Mouse (Mus musculus) embryonic facial prominence, embryonic 14.5 days (tissue): ENCODE measurements around the gene Heatr5a. TPM values are rescaled to one million over a fixed set of nuclear protein-coding genes. Genes with fewer than 3 reads are reported as not detected.
A peak's percentile ranks its signal among the peaks of the same experiment; 100 is the strongest.

ENCODE experiments used
- ATAC-seq: fragments of 200-750 bp; cut with Nextera tagmentation; 2 replicates; pipeline ENCODE4 v1.8.0; 2017; ENCODE audit warnings: low read depth, moderate number of reproducible peaks, moderate TSS enrichment
- DNase-seq: peaks from one replicate; pipeline ENCODE4 v3.0.0-alpha.2; 2015; ENCODE audit warnings: low spot score
- H3K27ac ChIP-seq: fragments of 300-500 bp; sonication (generic); replicated peaks from 2 replicates; pipeline ENCODE4 v1.5.1; 2014; ENCODE audit warnings: low read depth, mild to moderate bottlenecking, low read length, moderate library complexity
- H3K27me3 ChIP-seq: fragments of 300-500 bp; sonication (generic); replicated peaks from 2 replicates; pipeline ENCODE4 v1.6.1; 2014; ENCODE audit warnings: low read length; ENCODE audit not compliant: control insufficient read depth, insufficient read depth
- H3K36me3 ChIP-seq: fragments of 300-500 bp; sonication (generic); 2 replicates; pipeline ENCODE4 v1.6.1; 2014; ENCODE audit warnings: low read length, mixed read lengths; ENCODE audit not compliant: control insufficient read depth, insufficient read depth
- H3K4me1 ChIP-seq: fragments of 300-500 bp; sonication (generic); 2 replicates; pipeline ENCODE4 v1.6.1; 2014; ENCODE audit warnings: antibody characterized with exemption, low read length; ENCODE audit not compliant: control insufficient read depth, insufficient read depth
- H3K4me2 ChIP-seq: fragments of 300-500 bp; sonication (generic); 2 replicates; pipeline ENCODE4 v1.6.1; 2014; ENCODE audit warnings: low read depth, mild to moderate bottlenecking, low read length, moderate library complexity, mixed read lengths
- H3K4me3 ChIP-seq: fragments of 300-500 bp; sonication (generic); 2 replicates; pipeline ENCODE4 v1.5.1; 2014; ENCODE audit warnings: low read depth, mild to moderate bottlenecking, low read length
- H3K9ac ChIP-seq: fragments of 300-500 bp; sonication (generic); 2 replicates; pipeline ENCODE4 v1.6.1; 2014; ENCODE audit warnings: low read depth, mild to moderate bottlenecking, low read length, moderate library complexity, mixed read lengths
- H3K9me3 ChIP-seq: fragments of 300-500 bp; sonication (generic); 2 replicates; pipeline ENCODE4 v1.6.1; 2016; ENCODE audit warnings: low read length; ENCODE audit not compliant: control insufficient read depth
- WGBS: fragments of 180-500 bp; shearing (Covaris S2); extraction: QIAGEN DNeasy Blood & Tissue Kit; methylation state at CpG from one replicate; pipeline ENCODE4 v1.1.7; 2014; 5-methylcytosine and 5-hydroxymethylcytosine counted together
- polyA plus RNA-seq: library from polyadenylated mRNA; unstranded; fragments of >200 nt; fragmentation: Nextera tagmentation; extraction: Ambion mirVana; gene quantifications from 2 replicates; pipeline ENCODE4 v1.2.1, GENCODE M21; 2014

Gene Heatr5a
- polyA plus RNA-seq, 1 experiment from 2014 or later, result 16.0 TPM

- no peak overlapping the region for H3K4me3 ChIP-seq
- H3K4me2 ChIP-seq, result no peak overlapping the region
- H3K4me1 ChIP-seq, result no peaks in the 10 kb centered on the region
- H3K9ac ChIP-seq, result no peak overlapping the region
- no peaks in the 10 kb centered on the region for H3K9me3 ChIP-seq
- no peak for ATAC-seq
- WGBS, result 92% methylated on average over 12 of the region's 12 CpGs
- H3K36me3 ChIP-seq, result peaks cover 57% of the 10 kb centered on the region
- no peak overlapping the region for H3K27ac ChIP-seq
- DNase-seq, result no peak
- no peaks in the 10 kb centered on the region for H3K27me3 ChIP-seq
These were observed 56.0 kb downstream of the Heatr5a start for GRCm38 (mm10) chr12:51914903-51915670.

GRCm38 (mm10) chr12:51909202-51909601, 61.9 kb downstream of the Heatr5a start:
- H3K9ac ChIP-seq, result no peak overlapping the region
- peaks cover 55% of the 10 kb centered on the region for H3K36me3 ChIP-seq
- H3K4me3 ChIP-seq, result no peak overlapping the region
- no peaks in the 10 kb centered on the region for H3K27me3 ChIP-seq
- WGBS, result 91% methylated on average over 5 of the region's 5 CpGs
- H3K4me2 ChIP-seq, result no peak overlapping the region
- ATAC-seq, result no peak
- no peaks in the 10 kb centered on the region for H3K4me1 ChIP-seq
- no peaks in the 10 kb centered on the region for H3K9me3 ChIP-seq
- no peak for DNase-seq
- H3K27ac ChIP-seq, result no peak overlapping the region

GRCm38 (mm10) chr12:51907543-51907942, 63.6 kb downstream of the Heatr5a start:
- Histone ChIP-seq H3K27ac (no peak overlapping the region), H3K4me2 (no peak overlapping the region), H3K9ac (no peak overlapping the region), H3K36me3 (peaks cover 43% of the 10 kb centered on the region), H3K4me1 (no peaks in the 10 kb centered on the region), H3K9me3 (no peaks in the 10 kb centered on the region), H3K4me3 (no peak overlapping the region), H3K27me3 (no peaks in the 10 kb centered on the region)
- DNase-seq (no peak), ATAC-seq (no peak)
- 83% methylated on average over 3 of the region's 3 CpGs for WGBS

- WGBS, result 88% methylated on average over 7 of the region's 7 CpGs
- H3K4me3 ChIP-seq, result no peak overlapping the region
- H3K9ac ChIP-seq, result no peak overlapping the region
- no peak for DNase-seq
- no peaks in the 10 kb centered on the region for H3K4me1 ChIP-seq
- no peak for ATAC-seq
- H3K27ac ChIP-seq, result no peak overlapping the region
- H3K36me3 ChIP-seq, result peaks cover 48% of the 10 kb centered on the region
- no peaks in the 10 kb centered on the region for H3K9me3 ChIP-seq
- H3K27me3 ChIP-seq, result no peaks in the 10 kb centered on the region
- H3K4me2 ChIP-seq, result no peak overlapping the region
These were observed 70.6 kb downstream of the Heatr5a start for GRCm38 (mm10) chr12:51900551-51900950.

- Histone ChIP-seq H3K9ac (no peak overlapping the region), H3K27ac (no peak overlapping the region), H3K4me3 (no peak overlapping the region), H3K36me3 (peaks cover 67% of the 10 kb centered on the region), H3K4me2 (no peak overlapping the region), H3K9me3 (no peaks in the 10 kb centered on the region), H3K27me3 (no peaks in the 10 kb centered on the region), H3K4me1 (no peaks in the 10 kb centered on the region)
- WGBS, result 74% methylated on average over 4 of the region's 4 CpGs
- ATAC-seq, result no peak
- peak; percentile 30 for DNase-seq
These were observed 74.2 kb downstream of the Heatr5a start for GRCm38 (mm10) chr12:51896901-51897300.

- Histone ChIP-seq H3K4me2 (no peak overlapping the region), H3K4me3 (no peak overlapping the region), H3K9ac (no peak overlapping the region), H3K36me3 (peaks cover 79% of the 10 kb centered on the region), H3K9me3 (no peaks in the 10 kb centered on the region), H3K4me1 (no peaks in the 10 kb centered on the region), H3K27me3 (no peaks in the 10 kb centered on the region), H3K27ac (no peak overlapping the region)
- DNase-seq (no peak), ATAC-seq (no peak)
- WGBS, result 91% methylated on average over 12 of the region's 12 CpGs
These were observed 82.5 kb downstream of the Heatr5a start for GRCm38 (mm10) chr12:51888609-51889008.

- Histone ChIP-seq H3K36me3 (peaks cover 72% of the 10 kb centered on the region), H3K27me3 (no peaks in the 10 kb centered on the region), H3K9me3 (no peaks in the 10 kb centered on the region), H3K4me1 (no peaks in the 10 kb centered on the region), H3K4me3 (no peak overlapping the region), H3K4me2 (no peak overlapping the region), H3K27ac (no peak overlapping the region), H3K9ac (no peak overlapping the region)
- ATAC-seq, result no peak
- DNase-seq, result no peak
- WGBS, result 82% methylated on average over 11 of the region's 11 CpGs
These were observed 83.5 kb downstream of the Heatr5a start for GRCm38 (mm10) chr12:51887301-51888290.

GRCm38 (mm10) chr12:51886369-51886768, 84.8 kb downstream of the Heatr5a start:
- ATAC-seq (no peak), DNase-seq (no peak)
- Histone ChIP-seq H3K27me3 (no peaks in the 10 kb centered on the region), H3K4me3 (no peak overlapping the region), H3K4me2 (no peak overlapping the region), H3K9me3 (no peaks in the 10 kb centered on the region), H3K27ac (no peak overlapping the region), H3K4me1 (no peaks in the 10 kb centered on the region), H3K9ac (no peak overlapping the region), H3K36me3 (peaks cover 72% of the 10 kb centered on the region)
- 95% methylated on average over 6 of the region's 6 CpGs for WGBS
